Mouse (Mus musculus): Measurements from ENCODE around the gene Rasa3. TPM values are rescaled to one million over a fixed set of nuclear protein-coding genes. Genes with fewer than 3 reads are reported as not detected.

Gene Rasa3
- polyA plus RNA-seq, 1 experiment from 2014 or later: 11.4 TPM

GRCm38 (mm10) chr8:13697196-13697595 lies 19.8 kb upstream of the Rasa3 start:
- H3K27me3 ChIP-seq (ENCODE audit: insufficient read depth, low read length): no peaks in the 10 kb centered on the region
- TF ChIP-seq EP300 (IDR thresholded peaks at IDR 0.05; ENCODE audit: low read depth): no peak
- no peak for TF ChIP-seq CTCF (IDR thresholded peaks at IDR 0.05; ENCODE audit: low read depth)
- H3K4me1 ChIP-seq (ENCODE audit: insufficient read depth): peaks cover 11% of the 10 kb centered on the region
- H3K9ac ChIP-seq (replicated peaks): no peak overlapping the region
- no peak for ATAC-seq
- H3K36me3 ChIP-seq (replicated peaks; ENCODE audit: insufficient read depth, low read length): no peaks in the 10 kb centered on the region
- H3K27ac ChIP-seq (ENCODE audit: low read depth): no peak overlapping the region
- H3K4me3 ChIP-seq (ENCODE audit: low read depth, low read length): no peak overlapping the region
- H3K4me2 ChIP-seq (ENCODE audit: low read depth, low read length): no peak overlapping the region
- H3K9me3 ChIP-seq (ENCODE audit: low read length): no peaks in the 10 kb centered on the region
- 72% methylated on average over 8 of the region's 8 CpGs for WGBS (ENCODE audit: insufficient replicate concordance)
- no peak for DNase-seq

DNA sequence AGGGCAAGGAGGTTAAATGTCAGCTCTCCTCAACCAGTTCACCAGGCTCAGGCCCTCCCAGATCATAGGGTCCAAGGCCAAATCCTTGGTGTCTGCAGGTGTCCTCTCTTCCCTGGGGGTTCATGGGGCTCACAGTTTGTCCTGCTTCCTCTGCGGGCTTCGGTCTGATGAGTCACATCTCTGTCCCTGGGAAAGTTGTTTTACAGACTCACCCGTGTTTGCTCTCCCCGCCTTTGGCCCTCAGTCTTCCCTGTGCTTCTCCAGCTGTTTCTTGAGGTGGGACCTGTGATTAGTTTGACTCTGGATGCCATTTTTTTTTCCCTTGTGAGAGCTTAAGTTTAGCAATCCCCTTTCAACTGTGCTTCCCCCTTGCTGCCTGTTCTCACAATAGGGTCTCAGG lies 18.8 kb upstream of the Rasa3 start:
- WGBS (ENCODE audit: insufficient replicate concordance): 57% methylated on average over 4 of the region's 4 CpGs
- no peak overlapping the region for H3K4me2 ChIP-seq (ENCODE audit: low read depth, low read length)

DNA sequence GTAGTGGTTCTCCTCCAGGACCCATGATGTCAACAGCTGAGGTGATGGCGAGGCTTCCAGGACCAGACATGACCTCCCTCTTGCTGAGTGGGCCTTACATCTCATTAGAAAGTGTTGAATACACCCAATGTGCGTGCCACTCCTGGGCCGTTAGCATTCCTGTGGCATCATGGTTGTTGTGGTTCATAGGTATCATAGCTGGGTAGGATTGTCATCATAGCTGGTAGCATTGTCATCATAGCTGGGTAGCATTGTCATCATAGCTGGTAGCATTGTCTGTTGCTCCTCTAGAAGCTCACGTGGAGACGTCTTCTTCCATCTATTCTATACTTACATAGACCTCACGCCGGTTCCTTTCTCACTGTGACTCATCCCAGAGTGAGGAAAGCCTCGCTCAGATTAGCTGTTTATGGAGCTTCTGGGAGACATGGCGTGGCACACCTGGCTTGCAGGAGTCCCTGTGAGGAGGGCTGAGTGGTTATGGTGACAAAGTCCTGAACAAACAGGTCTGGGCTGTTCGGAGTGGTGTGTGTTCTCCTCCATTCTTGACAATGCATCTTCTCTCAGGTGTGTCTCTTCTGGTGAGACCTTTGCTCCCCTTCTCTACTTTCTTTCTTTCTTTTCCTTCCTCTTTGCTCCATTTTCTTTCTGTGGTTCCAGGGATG lies 17.9 kb upstream of the Rasa3 start:
- H3K27ac ChIP-seq (ENCODE audit: low read depth): no peak overlapping the region
- WGBS (ENCODE audit: insufficient replicate concordance): 80% methylated on average over 10 of the region's 10 CpGs
- H3K4me1 ChIP-seq (ENCODE audit: insufficient read depth): peaks cover 11% of the 10 kb centered on the region
- H3K9me3 ChIP-seq (ENCODE audit: low read length): no peaks in the 10 kb centered on the region
- ATAC-seq (no peak), DNase-seq (no peak)
- no peaks in the 10 kb centered on the region for H3K27me3 ChIP-seq (ENCODE audit: insufficient read depth, low read length)
- TF ChIP-seq CTCF (IDR thresholded peaks at IDR 0.05; ENCODE audit: low read depth): no peak
- TF ChIP-seq EP300 (IDR thresholded peaks at IDR 0.05; ENCODE audit: low read depth): no peak
- no peak overlapping the region for H3K9ac ChIP-seq (replicated peaks)
- no peak overlapping the region for H3K4me2 ChIP-seq (ENCODE audit: low read depth, low read length)
- H3K36me3 ChIP-seq (replicated peaks; ENCODE audit: insufficient read depth, low read length): no peaks in the 10 kb centered on the region
- H3K4me3 ChIP-seq (ENCODE audit: low read depth, low read length): no peak overlapping the region

More for the DNA sequence above, 18.8 kb upstream of the Rasa3 start:
- ATAC-seq: no peak
- Histone ChIP-seq H3K9ac (replicated peaks) (no peak overlapping the region), H3K27ac (ENCODE audit: low read depth) (no peak overlapping the region), H3K4me3 (ENCODE audit: low read depth, low read length) (no peak overlapping the region), H3K36me3 (replicated peaks; ENCODE audit: insufficient read depth, low read length) (no peaks in the 10 kb centered on the region), H3K9me3 (ENCODE audit: low read length) (no peaks in the 10 kb centered on the region), H3K27me3 (ENCODE audit: insufficient read depth, low read length) (no peaks in the 10 kb centered on the region), H3K4me1 (ENCODE audit: insufficient read depth) (peaks cover 11% of the 10 kb centered on the region)
- DNase-seq: no peak
- no peak for TF ChIP-seq EP300 (IDR thresholded peaks at IDR 0.05; ENCODE audit: low read depth)
- TF ChIP-seq CTCF (IDR thresholded peaks at IDR 0.05; ENCODE audit: low read depth): no peak

GRCm38 (mm10) chr8:13694735-13695134 lies 17.3 kb upstream of the Rasa3 start:
- TF ChIP-seq EP300 (IDR thresholded peaks at IDR 0.05; ENCODE audit: low read depth) (no peak), CTCF (IDR thresholded peaks at IDR 0.05; ENCODE audit: low read depth) (no peak)
- no peaks in the 10 kb centered on the region for H3K36me3 ChIP-seq (replicated peaks; ENCODE audit: insufficient read depth, low read length)
- DNase-seq: no peak
- H3K27me3 ChIP-seq (ENCODE audit: insufficient read depth, low read length): no peaks in the 10 kb centered on the region
- H3K27ac ChIP-seq (ENCODE audit: low read depth): no peak overlapping the region
- H3K4me3 ChIP-seq (ENCODE audit: low read depth, low read length): no peak overlapping the region
- no peak overlapping the region for H3K4me2 ChIP-seq (ENCODE audit: low read depth, low read length)
- 66% methylated on average over 12 of the region's 12 CpGs for WGBS (ENCODE audit: insufficient replicate concordance)
- ATAC-seq: no peak
- no peaks in the 10 kb centered on the region for H3K9me3 ChIP-seq (ENCODE audit: low read length)
- H3K4me1 ChIP-seq (ENCODE audit: insufficient read depth): peaks cover 11% of the 10 kb centered on the region
- H3K9ac ChIP-seq (replicated peaks): no peak overlapping the region

- H3K4me1 ChIP-seq (ENCODE audit: insufficient read depth): no peaks in the 10 kb centered on the region
- H3K27ac ChIP-seq (ENCODE audit: low read depth): no peak overlapping the region
- H3K36me3 ChIP-seq (replicated peaks; ENCODE audit: insufficient read depth, low read length): no peaks in the 10 kb centered on the region
- ATAC-seq: no peak
- no peak for DNase-seq
- no peak for TF ChIP-seq CTCF (IDR thresholded peaks at IDR 0.05; ENCODE audit: low read depth)
- TF ChIP-seq EP300 (IDR thresholded peaks at IDR 0.05; ENCODE audit: low read depth): no peak
- H3K4me3 ChIP-seq (ENCODE audit: low read depth, low read length): no peak overlapping the region
- H3K27me3 ChIP-seq (ENCODE audit: insufficient read depth, low read length): no peaks in the 10 kb centered on the region
- WGBS (ENCODE audit: insufficient replicate concordance): 81% methylated on average over 10 of the region's 10 CpGs
- H3K9me3 ChIP-seq (ENCODE audit: low read length): no peaks in the 10 kb centered on the region
- H3K4me2 ChIP-seq (ENCODE audit: low read depth, low read length): no peak overlapping the region
- H3K9ac ChIP-seq (replicated peaks): no peak overlapping the region
Measured at GRCm38 (mm10) chr8:13692302-13693066, 15.1 kb upstream of the Rasa3 start.

GRCm38 (mm10) chr8:13689331-13689730 lies 11.9 kb upstream of the Rasa3 start:
- H3K4me2 ChIP-seq (ENCODE audit: low read depth, low read length): no peak overlapping the region
- ATAC-seq (no peak), DNase-seq (no peak)
- peaks cover 3% of the 10 kb centered on the region; the same call in 1 of the 2 replicates for H3K4me1 ChIP-seq (ENCODE audit: insufficient read depth)
- no peaks in the 10 kb centered on the region for H3K9me3 ChIP-seq (ENCODE audit: low read length)
- WGBS (ENCODE audit: insufficient replicate concordance): 70% methylated on average over 5 of the region's 5 CpGs
- H3K4me3 ChIP-seq (ENCODE audit: low read depth, low read length): no peak overlapping the region
- no peak overlapping the region for H3K27ac ChIP-seq (ENCODE audit: low read depth)
- no peak overlapping the region for H3K9ac ChIP-seq (replicated peaks)
- TF ChIP-seq CTCF (IDR thresholded peaks at IDR 0.05; ENCODE audit: low read depth) (no peak), EP300 (IDR thresholded peaks at IDR 0.05; ENCODE audit: low read depth) (no peak)
- no peaks in the 10 kb centered on the region for H3K27me3 ChIP-seq (ENCODE audit: insufficient read depth, low read length)
- H3K36me3 ChIP-seq (replicated peaks; ENCODE audit: insufficient read depth, low read length): no peaks in the 10 kb centered on the region
